Mouse (Mus musculus): Measurements from ENCODE around the gene B3gnt2. TPM values are rescaled to one million over a fixed set of nuclear protein-coding genes. Genes with fewer than 3 reads are reported as not detected.
A peak's percentile ranks its signal among the peaks of the same experiment; 100 is the strongest.

Gene B3gnt2
- polyA plus RNA-seq, 1 experiment from 2014 or later = 12.7 TPM

- Histone ChIP-seq H3K4me2 (ENCODE audit: low read depth, low read length) (no peak overlapping the region), H3K27ac (ENCODE audit: low read length) (no peak overlapping the region), H3K9ac (ENCODE audit: low read length) (no peak overlapping the region), H3K27me3 (ENCODE audit: control insufficient read depth, insufficient read depth, low read depth, low read length) (no peaks in the 10 kb centered on the region), H3K9me3 (ENCODE audit: control insufficient read depth, low read length) (no peaks in the 10 kb centered on the region), H3K36me3 (ENCODE audit: control insufficient read depth, insufficient read depth, low read length) (no peaks in the 10 kb centered on the region), H3K4me3 (ENCODE audit: low read length) (no peak overlapping the region), H3K4me1 (replicated peaks; ENCODE audit: control insufficient read depth, insufficient read depth, low read length) (peaks cover 6% of the 10 kb centered on the region)
- no peak for ATAC-seq (ENCODE audit: low read depth)
- 82% methylated on average over 1 of the region's 1 CpGs for WGBS
Measured at GRCm38 (mm10) chr11:22794734-22795133, 66.0 kb downstream of the B3gnt2 start.

- no peaks in the 10 kb centered on the region for H3K27me3 ChIP-seq (ENCODE audit: control insufficient read depth, insufficient read depth, low read depth, low read length)
- WGBS = 81% methylated on average over 1 of the region's 1 CpGs
- H3K27ac ChIP-seq (ENCODE audit: low read length) = no peak overlapping the region
- H3K9me3 ChIP-seq (ENCODE audit: control insufficient read depth, low read length) = no peaks in the 10 kb centered on the region
- no peak overlapping the region for H3K4me3 ChIP-seq (ENCODE audit: low read length)
- peaks cover under 1% of the 10 kb centered on the region; the same call in 1 of the 2 replicates for H3K4me1 ChIP-seq (replicated peaks; ENCODE audit: control insufficient read depth, insufficient read depth, low read length)
- H3K9ac ChIP-seq (ENCODE audit: low read length) = no peak overlapping the region
- H3K4me2 ChIP-seq (ENCODE audit: low read depth, low read length) = no peak overlapping the region
- H3K36me3 ChIP-seq (ENCODE audit: control insufficient read depth, insufficient read depth, low read length) = no peaks in the 10 kb centered on the region
- no peak for ATAC-seq (ENCODE audit: low read depth)
Measured at GRCm38 (mm10) chr11:22793881-22794203, 66.9 kb downstream of the B3gnt2 start.

GRCm38 (mm10) chr11:22793176-22793880, 67.4 kb downstream of the B3gnt2 start:
- Histone ChIP-seq H3K9me3 (ENCODE audit: control insufficient read depth, low read length) (no peaks in the 10 kb centered on the region), H3K4me1 (replicated peaks; ENCODE audit: control insufficient read depth, insufficient read depth, low read length) (no peaks in the 10 kb centered on the region), H3K9ac (ENCODE audit: low read length) (no peak overlapping the region), H3K27ac (ENCODE audit: low read length) (no peak overlapping the region), H3K27me3 (ENCODE audit: control insufficient read depth, insufficient read depth, low read depth, low read length) (no peaks in the 10 kb centered on the region), H3K36me3 (ENCODE audit: control insufficient read depth, insufficient read depth, low read length) (no peaks in the 10 kb centered on the region), H3K4me2 (ENCODE audit: low read depth, low read length) (no peak overlapping the region), H3K4me3 (ENCODE audit: low read length) (no peak overlapping the region)
- no peak for ATAC-seq (ENCODE audit: low read depth)
- WGBS = 79% methylated on average over 3 of the region's 3 CpGs

GRCm38 (mm10) chr11:22792149-22792548, 68.6 kb downstream of the B3gnt2 start:
- no peaks in the 10 kb centered on the region for H3K4me1 ChIP-seq (replicated peaks; ENCODE audit: control insufficient read depth, insufficient read depth, low read length)
- no peak for ATAC-seq (ENCODE audit: low read depth)
- no peak overlapping the region for H3K4me3 ChIP-seq (ENCODE audit: low read length)
- H3K36me3 ChIP-seq (ENCODE audit: control insufficient read depth, insufficient read depth, low read length) = no peaks in the 10 kb centered on the region
- no peak overlapping the region for H3K4me2 ChIP-seq (ENCODE audit: low read depth, low read length)
- no peak overlapping the region for H3K9ac ChIP-seq (ENCODE audit: low read length)
- no peaks in the 10 kb centered on the region for H3K27me3 ChIP-seq (ENCODE audit: control insufficient read depth, insufficient read depth, low read depth, low read length)
- H3K27ac ChIP-seq (ENCODE audit: low read length) = no peak overlapping the region
- H3K9me3 ChIP-seq (ENCODE audit: control insufficient read depth, low read length) = no peaks in the 10 kb centered on the region
- WGBS = 91% methylated on average over 1 of the region's 1 CpGs

GRCm38 (mm10) chr11:22791726-22792125, 69.0 kb downstream of the B3gnt2 start:
- Histone ChIP-seq H3K4me1 (replicated peaks; ENCODE audit: control insufficient read depth, insufficient read depth, low read length) (no peaks in the 10 kb centered on the region), H3K27ac (ENCODE audit: low read length) (no peak overlapping the region), H3K9ac (ENCODE audit: low read length) (no peak overlapping the region), H3K9me3 (ENCODE audit: control insufficient read depth, low read length) (no peaks in the 10 kb centered on the region), H3K36me3 (ENCODE audit: control insufficient read depth, insufficient read depth, low read length) (no peaks in the 10 kb centered on the region), H3K4me2 (ENCODE audit: low read depth, low read length) (no peak overlapping the region), H3K4me3 (ENCODE audit: low read length) (no peak overlapping the region), H3K27me3 (ENCODE audit: control insufficient read depth, insufficient read depth, low read depth, low read length) (no peaks in the 10 kb centered on the region)
- ATAC-seq (ENCODE audit: low read depth) = no peak
- 84% methylated on average over 5 of the region's 5 CpGs for whole genome bisulfite sequencing

GRCm38 (mm10) chr11:22787833-22788232, 72.9 kb downstream of the B3gnt2 start:
- Histone ChIP-seq H3K9ac (ENCODE audit: low read length) (no peak overlapping the region), H3K9me3 (ENCODE audit: control insufficient read depth, low read length) (no peaks in the 10 kb centered on the region), H3K27ac (ENCODE audit: low read length) (no peak overlapping the region), H3K4me3 (ENCODE audit: low read length) (no peak overlapping the region), H3K4me2 (ENCODE audit: low read depth, low read length) (no peak overlapping the region), H3K36me3 (ENCODE audit: control insufficient read depth, insufficient read depth, low read length) (no peaks in the 10 kb centered on the region), H3K4me1 (replicated peaks; ENCODE audit: control insufficient read depth, insufficient read depth, low read length) (peaks cover 3% of the 10 kb centered on the region; the same call in 1 of the 2 replicates), H3K27me3 (ENCODE audit: control insufficient read depth, insufficient read depth, low read depth, low read length) (no peaks in the 10 kb centered on the region)
- 76% methylated on average over 2 of the region's 2 CpGs for WGBS
- ATAC-seq (ENCODE audit: low read depth) = no peak

GRCm38 (mm10) chr11:22784477-22784876, 76.3 kb downstream of the B3gnt2 start:
- Histone ChIP-seq H3K27me3 (ENCODE audit: control insufficient read depth, insufficient read depth, low read depth, low read length) (no peaks in the 10 kb centered on the region), H3K9ac (ENCODE audit: low read length) (no peak overlapping the region), H3K4me3 (ENCODE audit: low read length) (no peak overlapping the region), H3K36me3 (ENCODE audit: control insufficient read depth, insufficient read depth, low read length) (no peaks in the 10 kb centered on the region), H3K27ac (ENCODE audit: low read length) (no peak overlapping the region), H3K4me1 (replicated peaks; ENCODE audit: control insufficient read depth, insufficient read depth, low read length) (peaks cover 6% of the 10 kb centered on the region; the same call in 1 of the 2 replicates), H3K9me3 (ENCODE audit: control insufficient read depth, low read length) (no peaks in the 10 kb centered on the region), H3K4me2 (ENCODE audit: low read depth, low read length) (no peak overlapping the region)
- 75% methylated on average over 3 of the region's 3 CpGs for WGBS
- ATAC-seq (ENCODE audit: low read depth) = no peak

- ATAC-seq (ENCODE audit: low read depth) = peak; percentile 66; the same call in 1 of the 2 replicates
- WGBS = 47% methylated on average over 13 of the region's 13 CpGs
- Histone ChIP-seq H3K27ac (ENCODE audit: low read length) (no peak overlapping the region), H3K4me1 (replicated peaks; ENCODE audit: control insufficient read depth, insufficient read depth, low read length) (peaks cover 6% of the 10 kb centered on the region; the same call in 1 of the 2 replicates), H3K4me2 (ENCODE audit: low read depth, low read length) (peak overlapping the region; percentile 36), H3K9ac (ENCODE audit: low read length) (no peak overlapping the region), H3K27me3 (ENCODE audit: control insufficient read depth, insufficient read depth, low read depth, low read length) (no peaks in the 10 kb centered on the region), H3K4me3 (ENCODE audit: low read length) (peak overlapping the region; percentile 10; the same call in 1 of the 2 replicates), H3K36me3 (ENCODE audit: control insufficient read depth, insufficient read depth, low read length) (no peaks in the 10 kb centered on the region), H3K9me3 (ENCODE audit: control insufficient read depth, low read length) (no peaks in the 10 kb centered on the region)
Measured at GRCm38 (mm10) chr11:22782705-22783124, 78.0 kb downstream of the B3gnt2 start.

GRCm38 (mm10) chr11:22781190-22781589, 79.6 kb downstream of the B3gnt2 start:
- no peak overlapping the region for H3K4me3 ChIP-seq (ENCODE audit: low read length)
- 0 out of 2 replicates have a peak, but pooled peaks cover 2% of the 10 kb centered on the region for H3K9me3 ChIP-seq (ENCODE audit: control insufficient read depth, low read length)
- no peaks in the 10 kb centered on the region for H3K36me3 ChIP-seq (ENCODE audit: control insufficient read depth, insufficient read depth, low read length)
- ATAC-seq (ENCODE audit: low read depth) = no peak
- H3K27ac ChIP-seq (ENCODE audit: low read length) = no peak overlapping the region
- no peak overlapping the region for H3K9ac ChIP-seq (ENCODE audit: low read length)
- H3K4me1 ChIP-seq (replicated peaks; ENCODE audit: control insufficient read depth, insufficient read depth, low read length) = peaks cover 6% of the 10 kb centered on the region; the same call in 1 of the 2 replicates
- H3K27me3 ChIP-seq (ENCODE audit: control insufficient read depth, insufficient read depth, low read depth, low read length) = no peaks in the 10 kb centered on the region
- no peak overlapping the region for H3K4me2 ChIP-seq (ENCODE audit: low read depth, low read length)
